Mouse (Mus musculus) intestine, embryonic 16.5 days (tissue): ENCODE results near the gene Slc41a3. TPM values are rescaled to one million over a fixed set of nuclear protein-coding genes. Genes with fewer than 3 reads are reported as not detected.

Source experiments
- ATAC-seq: fragments of 200-750 bp; cut with Nextera tagmentation; 2 replicates; pipeline ENCODE4 v1.8.0; 2017; ENCODE audit warnings: moderate TSS enrichment, moderate library complexity
- H3K27ac ChIP-seq: fragments of 300-500 bp; sonication (generic); 2 replicates; pipeline ENCODE4 v1.5.1; 2014; ENCODE audit warnings: mild to moderate bottlenecking, low read length
- H3K27me3 ChIP-seq: fragments of 300-500 bp; sonication (generic); replicated peaks from 2 replicates; pipeline ENCODE4 v1.6.1; 2014; ENCODE audit warnings: low read length, control low read depth, mixed read lengths; ENCODE audit not compliant: control insufficient read depth, insufficient read depth
- H3K36me3 ChIP-seq: fragments of 300-500 bp; sonication (generic); 2 replicates; pipeline ENCODE4 v1.6.1; 2014; ENCODE audit warnings: low read length, control low read depth; ENCODE audit not compliant: control insufficient read depth, insufficient read depth
- H3K4me1 ChIP-seq: fragments of 300-500 bp; sonication (generic); 2 replicates; pipeline ENCODE4 v1.6.1; 2014; ENCODE audit warnings: low read length, control low read depth, mixed read lengths; ENCODE audit not compliant: control insufficient read depth, insufficient read depth
- H3K4me2 ChIP-seq: fragments of 300-500 bp; sonication (generic); 2 replicates; pipeline ENCODE4 v1.6.1; 2014; ENCODE audit warnings: low read depth, low read length, control low read depth
- H3K4me3 ChIP-seq: fragments of 300-500 bp; sonication (generic); 2 replicates; pipeline ENCODE4 v1.5.1; 2014; ENCODE audit warnings: mild to moderate bottlenecking, low read length
- H3K9ac ChIP-seq: fragments of 300-500 bp; sonication (generic); 2 replicates; pipeline ENCODE4 v1.6.1; 2014; ENCODE audit warnings: low read depth, low read length
- H3K9me3 ChIP-seq: fragments of 300-500 bp; sonication (generic); 2 replicates; pipeline ENCODE4 v1.6.1; 2016; ENCODE audit warnings: low read length, control low read depth; ENCODE audit not compliant: control insufficient read depth
- WGBS: fragments of 180-500 bp; shearing (Covaris S2); extraction: QIAGEN DNeasy Blood & Tissue Kit; methylation state at CpG from one replicate; pipeline ENCODE4 v1.1.7; 2014; 5-methylcytosine and 5-hydroxymethylcytosine counted together
- polyA plus RNA-seq: library from polyadenylated mRNA; unstranded; fragments of >200 nt; fragmentation: Nextera tagmentation; extraction: Ambion mirVana; gene quantifications from 2 replicates; pipeline ENCODE4 v1.2.1, GENCODE M21; 2015

The Slc41a3 gene
- polyA plus RNA-seq, 1 experiment from 2014 or later, result 6.4 TPM

DNA sequence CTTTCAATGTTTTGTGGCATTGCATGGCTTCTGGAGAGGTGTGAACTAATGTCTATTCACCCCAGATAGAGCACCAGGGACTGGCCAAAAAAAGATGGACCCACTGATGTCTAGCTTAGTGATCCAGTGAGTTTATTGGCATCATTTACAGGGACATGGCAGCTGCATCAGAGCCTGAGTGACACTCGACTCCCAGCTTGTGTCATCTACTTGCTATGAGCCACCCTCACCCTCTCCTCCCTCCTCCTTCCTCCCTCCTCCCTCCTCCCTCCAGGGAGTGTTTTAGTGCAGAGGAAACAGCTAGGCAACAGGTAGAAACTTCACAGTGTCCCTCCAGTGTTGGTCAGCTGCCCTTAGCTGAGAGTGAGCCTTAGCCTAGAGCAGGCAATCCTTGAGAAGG lies 9.6 kb upstream of the Slc41a3 start:
- no peaks in the 10 kb centered on the region for H3K4me1 ChIP-seq
- H3K4me2 ChIP-seq, result no peak overlapping the region
- H3K9me3 ChIP-seq, result no peaks in the 10 kb centered on the region
- no peak overlapping the region for H3K27ac ChIP-seq
- H3K27me3 ChIP-seq, result no peaks in the 10 kb centered on the region
- no peak for ATAC-seq
- 59% methylated on average over 1 of the region's 1 CpGs for WGBS
- no peak overlapping the region for H3K4me3 ChIP-seq
- no peak overlapping the region for H3K9ac ChIP-seq
- H3K36me3 ChIP-seq, result no peaks in the 10 kb centered on the region

DNA sequence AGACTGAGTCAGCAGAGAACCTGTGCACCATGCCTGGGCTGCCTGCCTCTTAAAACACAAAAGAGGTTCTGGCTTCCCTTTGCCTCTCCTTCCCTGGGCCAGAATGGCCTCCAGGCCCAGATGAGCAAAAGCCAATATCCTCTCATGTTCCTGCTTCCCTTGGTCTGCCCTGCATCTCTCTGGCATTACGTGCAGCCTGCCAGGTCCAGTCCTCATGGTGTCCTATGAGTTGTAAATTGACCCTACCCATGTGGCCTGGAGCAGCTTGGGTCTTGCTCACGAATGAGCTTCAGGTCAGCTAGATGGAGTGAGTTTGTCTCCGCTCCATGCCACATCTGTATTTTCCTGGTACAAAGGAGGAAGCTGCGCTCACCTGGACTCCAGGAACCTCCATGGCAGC lies 7.5 kb upstream of the Slc41a3 start:
- no peak for ATAC-seq
- H3K4me1 ChIP-seq, result no peaks in the 10 kb centered on the region
- no peaks in the 10 kb centered on the region for H3K36me3 ChIP-seq
- WGBS, result 89% methylated on average over 4 of the region's 4 CpGs
- H3K4me3 ChIP-seq, result no peak overlapping the region
- H3K9me3 ChIP-seq, result no peaks in the 10 kb centered on the region
- no peak overlapping the region for H3K27ac ChIP-seq
- no peaks in the 10 kb centered on the region for H3K27me3 ChIP-seq
- no peak overlapping the region for H3K4me2 ChIP-seq
- H3K9ac ChIP-seq, result no peak overlapping the region

DNA sequence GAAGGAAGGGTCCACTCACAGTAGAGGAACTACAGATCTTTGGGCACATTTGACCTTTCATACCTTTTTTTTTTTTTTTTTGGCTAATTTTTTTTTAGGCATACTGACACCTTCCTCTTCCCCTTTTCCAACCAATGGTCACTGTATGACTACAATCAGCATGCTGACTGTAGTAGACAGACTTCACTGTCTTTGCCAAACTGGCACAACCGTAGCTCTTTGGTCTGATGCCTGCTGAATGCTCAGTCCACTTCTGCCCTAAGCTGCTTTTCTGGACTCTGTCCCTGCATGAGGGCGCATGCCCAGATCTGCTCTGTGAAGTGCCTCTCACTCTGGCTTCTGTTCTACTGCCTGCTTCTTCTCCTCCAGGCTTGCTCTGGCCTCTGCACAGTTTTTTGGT lies 6.9 kb upstream of the Slc41a3 start:
- Histone ChIP-seq H3K27ac (no peak overlapping the region), H3K4me3 (no peak overlapping the region), H3K4me1 (no peaks in the 10 kb centered on the region), H3K9me3 (no peaks in the 10 kb centered on the region), H3K4me2 (no peak overlapping the region), H3K27me3 (no peaks in the 10 kb centered on the region), H3K36me3 (no peaks in the 10 kb centered on the region), H3K9ac (no peak overlapping the region)
- ATAC-seq, result no peak
- 85% methylated on average over 2 of the region's 2 CpGs for WGBS

DNA sequence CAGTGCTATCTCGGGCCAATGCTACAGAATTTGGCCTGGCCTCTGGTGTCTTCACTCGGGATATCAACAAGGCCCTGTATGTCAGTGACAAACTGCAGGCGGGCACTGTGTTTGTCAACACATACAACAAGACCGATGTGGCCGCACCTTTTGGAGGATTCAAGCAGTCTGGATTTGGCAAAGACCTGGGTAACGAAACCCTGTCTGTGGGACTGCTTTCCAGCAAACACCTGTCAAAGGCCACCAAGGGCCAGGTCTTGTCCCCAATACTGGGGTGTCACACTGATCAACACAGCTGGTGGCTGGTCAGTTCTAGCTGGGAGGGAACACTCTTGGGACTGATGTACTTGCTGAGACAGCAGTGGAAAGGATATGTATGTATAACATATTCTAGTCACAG lies 6.3 kb upstream of the Slc41a3 start:
- Histone ChIP-seq H3K27me3 (no peaks in the 10 kb centered on the region), H3K4me1 (no peaks in the 10 kb centered on the region), H3K36me3 (no peaks in the 10 kb centered on the region), H3K27ac (no peak overlapping the region), H3K9ac (no peak overlapping the region), H3K9me3 (no peaks in the 10 kb centered on the region), H3K4me2 (no peak overlapping the region), H3K4me3 (no peak overlapping the region)
- ATAC-seq, result no peak
- WGBS, result 84% methylated on average over 6 of the region's 6 CpGs

DNA sequence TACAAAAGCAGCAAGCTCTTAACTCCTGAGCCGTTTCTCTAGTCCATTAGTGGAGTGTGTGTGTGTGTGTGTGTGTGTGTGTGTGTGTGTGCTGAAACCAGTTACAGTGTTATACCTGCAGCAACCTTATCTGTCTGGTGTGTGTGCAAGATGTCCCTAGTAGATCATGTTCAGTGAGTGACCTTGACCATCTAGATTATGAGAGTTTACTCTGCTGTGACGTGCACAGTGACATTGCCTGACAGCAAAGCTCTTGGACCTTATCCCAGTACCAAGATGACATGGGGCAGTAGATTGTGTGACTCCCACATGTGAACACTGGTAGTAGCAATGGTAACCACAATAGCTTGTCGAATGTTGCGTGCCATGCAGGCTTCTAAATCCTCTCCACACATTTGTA lies 4.2 kb upstream of the Slc41a3 start:
- Histone ChIP-seq H3K4me1 (peaks cover 3% of the 10 kb centered on the region; the same call in 1 of the 2 replicates), H3K9me3 (no peaks in the 10 kb centered on the region), H3K9ac (no peak overlapping the region), H3K4me3 (no peak overlapping the region), H3K36me3 (no peaks in the 10 kb centered on the region), H3K27me3 (no peaks in the 10 kb centered on the region), H3K4me2 (no peak overlapping the region), H3K27ac (no peak overlapping the region)
- WGBS, result 73% methylated on average over 4 of the region's 4 CpGs
- no peak for ATAC-seq

DNA sequence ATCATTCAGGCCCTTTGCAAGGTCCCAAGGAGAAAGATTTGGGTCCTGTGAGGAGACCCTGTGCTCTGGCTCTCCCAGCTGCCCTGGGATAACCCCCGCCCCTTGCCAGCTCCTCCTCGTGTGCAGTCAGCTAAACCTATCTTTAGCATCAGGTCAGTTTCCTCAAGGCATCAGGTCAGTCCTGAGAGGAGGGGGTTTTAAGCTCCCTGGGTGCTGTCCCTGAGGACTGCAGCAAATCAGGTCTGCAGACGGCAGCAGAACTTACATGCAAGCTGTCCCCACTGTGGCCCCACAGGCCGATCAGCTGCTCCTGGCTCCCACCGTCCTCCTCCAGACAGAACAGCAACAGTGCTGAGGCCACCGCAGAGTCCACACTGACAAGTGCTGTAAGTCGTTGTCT lies 2.8 kb upstream of the Slc41a3 start:
- H3K27ac ChIP-seq, result no peak overlapping the region
- H3K4me1 ChIP-seq, result peaks cover 4% of the 10 kb centered on the region; the same call in 1 of the 2 replicates
- H3K4me3 ChIP-seq, result no peak overlapping the region
- H3K9ac ChIP-seq, result no peak overlapping the region
- H3K36me3 ChIP-seq, result no peaks in the 10 kb centered on the region
- H3K27me3 ChIP-seq, result no peaks in the 10 kb centered on the region
- H3K9me3 ChIP-seq, result no peaks in the 10 kb centered on the region
- WGBS, result 55% methylated on average over 7 of the region's 7 CpGs
- no peak overlapping the region for H3K4me2 ChIP-seq
- ATAC-seq, result no peak

DNA sequence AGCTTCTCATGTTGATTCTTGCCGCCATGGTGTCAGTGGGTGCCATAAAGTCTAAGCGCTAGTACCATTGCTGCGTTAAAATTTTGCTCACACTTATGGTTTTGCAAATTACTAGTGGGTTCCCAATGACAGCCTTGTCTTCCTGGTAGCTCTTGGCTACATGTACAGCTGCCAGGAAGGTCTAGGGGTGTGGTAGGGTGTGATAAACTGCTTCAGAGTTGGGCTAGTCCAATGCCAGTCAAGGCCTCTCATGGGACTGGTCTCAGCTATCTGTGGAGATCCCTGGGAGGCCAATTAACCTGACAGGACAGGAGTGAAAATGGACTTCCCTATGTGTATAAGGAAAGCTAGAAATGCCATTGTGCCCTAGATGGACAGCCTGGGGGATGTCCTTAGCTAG lies 2.2 kb upstream of the Slc41a3 start:
- WGBS, result 93% methylated on average over 3 of the region's 3 CpGs
- Histone ChIP-seq H3K36me3 (no peaks in the 10 kb centered on the region), H3K4me3 (no peak overlapping the region), H3K27ac (no peak overlapping the region), H3K27me3 (no peaks in the 10 kb centered on the region), H3K4me1 (peaks cover 4% of the 10 kb centered on the region; the same call in 1 of the 2 replicates), H3K9me3 (no peaks in the 10 kb centered on the region), H3K9ac (no peak overlapping the region), H3K4me2 (no peak overlapping the region)
- ATAC-seq, result no peak

DNA sequence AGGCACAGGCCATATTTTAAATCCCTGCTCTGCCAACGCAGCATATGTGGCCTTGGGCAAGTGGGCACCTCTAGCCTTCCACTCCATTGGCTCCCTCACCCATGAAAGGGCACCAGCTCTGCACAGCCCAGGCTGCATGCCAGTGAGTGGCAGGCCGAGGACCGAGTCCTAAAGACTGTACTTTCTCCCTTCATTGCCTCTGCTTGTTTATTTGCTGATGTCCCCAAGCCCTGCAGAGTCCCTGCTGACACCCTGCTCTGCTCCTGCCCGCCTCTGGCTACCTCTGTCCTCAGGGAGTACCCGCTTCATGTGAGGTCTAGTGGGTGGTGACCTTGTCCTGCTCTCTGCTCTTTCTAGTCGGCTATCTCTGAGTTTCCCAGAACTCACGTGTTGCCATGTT lies 1.4 kb upstream of the Slc41a3 start:
- Histone ChIP-seq H3K9ac (no peak overlapping the region), H3K4me2 (no peak overlapping the region), H3K4me3 (no peak overlapping the region), H3K9me3 (no peaks in the 10 kb centered on the region), H3K27ac (no peak overlapping the region), H3K27me3 (no peaks in the 10 kb centered on the region), H3K36me3 (no peaks in the 10 kb centered on the region), H3K4me1 (peaks cover 4% of the 10 kb centered on the region; the same call in 1 of the 2 replicates)
- WGBS, result 69% methylated on average over 7 of the region's 7 CpGs
- no peak for ATAC-seq

DNA sequence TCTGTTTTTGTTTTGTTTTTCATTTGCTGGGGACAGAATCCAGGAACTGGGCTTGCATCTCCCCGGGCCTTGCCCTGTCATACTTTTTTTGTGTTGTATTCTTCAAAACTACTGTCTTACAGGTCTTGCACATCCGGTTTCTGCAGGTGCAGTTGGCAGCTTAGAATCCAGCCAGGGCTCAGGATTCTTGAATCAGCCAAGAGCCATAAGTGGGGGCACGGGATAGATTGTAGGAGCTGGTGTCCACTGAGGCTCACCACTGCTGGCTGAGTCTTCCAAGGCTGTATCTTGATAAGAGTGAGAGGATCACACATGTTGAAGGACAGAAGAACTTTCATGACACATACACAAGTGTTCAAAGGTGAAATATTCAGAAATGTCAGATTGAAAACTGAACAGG lies 395 bp upstream of the Slc41a3 start:
- Histone ChIP-seq H3K9me3 (no peaks in the 10 kb centered on the region), H3K27me3 (no peaks in the 10 kb centered on the region), H3K4me3 (peak overlapping the region; percentile 54; the same call in 1 of the 2 replicates), H3K9ac (peak overlapping the region; percentile 68; the same call in 1 of the 2 replicates), H3K36me3 (no peaks in the 10 kb centered on the region), H3K4me2 (peak overlapping the region; percentile 52; the same call in 1 of the 2 replicates), H3K27ac (no peak overlapping the region), H3K4me1 (peaks cover 4% of the 10 kb centered on the region; the same call in 1 of the 2 replicates)
- no peak for ATAC-seq
- 63% methylated on average over 3 of the region's 3 CpGs for WGBS

DNA sequence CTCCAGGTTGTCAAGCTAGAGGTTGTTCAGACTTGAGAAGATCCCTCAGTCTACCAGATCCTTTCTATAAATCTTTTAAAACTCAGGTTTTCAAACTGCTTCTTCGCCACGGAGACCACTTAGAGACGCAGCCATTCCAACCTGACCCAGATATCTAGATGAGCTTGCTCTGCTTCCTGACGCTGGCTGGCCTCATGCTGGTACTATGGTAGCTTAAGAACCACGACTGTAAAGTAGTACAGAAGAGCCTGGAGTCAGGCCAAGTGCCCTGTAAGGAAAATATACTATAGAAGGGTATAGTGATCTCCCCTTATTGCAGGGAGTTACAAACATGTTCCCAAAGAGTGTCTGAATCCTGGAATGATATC lies 757 bp downstream of the Slc41a3 start:
- no peak for ATAC-seq

More for the DNA sequence above, 757 bp downstream of the Slc41a3 start:
- Histone ChIP-seq H3K4me1 (peaks cover 4% of the 10 kb centered on the region; the same call in 1 of the 2 replicates), H3K4me3 (peak overlapping the region; percentile 54), H3K4me2 (peak overlapping the region; percentile 52), H3K27ac (no peak overlapping the region), H3K27me3 (no peaks in the 10 kb centered on the region), H3K9ac (peak overlapping the region; percentile 68), H3K9me3 (no peaks in the 10 kb centered on the region), H3K36me3 (no peaks in the 10 kb centered on the region)
- WGBS, result 15% methylated on average over 5 of the region's 5 CpGs
